Mouse (Mus musculus): ENCODE data around the gene Uba7.
A peak's percentile ranks its signal among the peaks of the same experiment; 100 is the strongest.

The Uba7 gene

DNA sequence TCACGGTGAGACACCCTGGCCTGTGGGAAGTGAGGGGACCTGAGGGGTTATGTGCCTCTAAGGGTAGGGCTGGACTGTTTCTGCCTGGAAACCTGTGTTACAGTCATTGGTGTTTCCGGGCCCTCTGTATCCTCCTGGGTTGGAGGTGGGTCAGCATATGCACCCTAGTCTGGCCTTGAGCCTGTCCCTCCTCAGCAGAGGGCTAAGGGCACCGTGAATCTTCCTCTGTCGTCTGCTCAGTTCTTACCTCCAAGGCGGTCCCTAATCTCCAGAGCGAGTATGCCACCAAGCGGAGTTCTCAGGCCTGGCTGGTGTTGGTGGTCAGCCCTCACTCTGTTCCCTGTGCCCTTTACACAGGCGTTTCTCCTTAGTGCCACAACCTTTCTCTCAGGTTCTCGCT is 12.4 kb upstream of the Uba7 start:
- DNase-seq, result no peak

DNA sequence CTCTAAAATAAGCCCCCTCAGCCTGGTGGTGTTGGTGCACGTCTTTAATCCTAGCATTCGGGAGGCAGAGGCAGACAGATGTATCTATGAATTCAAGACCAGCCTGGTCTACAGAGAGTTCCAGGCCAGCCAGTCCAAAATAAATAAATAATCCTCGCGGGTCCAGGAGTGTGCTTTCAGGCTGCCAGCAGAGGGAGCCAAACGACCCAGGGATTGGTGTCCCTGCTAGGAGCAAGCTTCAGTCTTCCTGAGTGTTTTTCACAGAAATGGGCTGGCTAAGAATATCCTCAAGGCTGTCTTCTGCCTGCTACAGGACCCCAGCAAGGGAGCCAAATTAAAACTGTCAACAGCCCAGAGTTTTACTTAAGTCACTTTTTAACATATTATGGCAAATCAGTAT is 11.6 kb upstream of the Uba7 start:
- peak; percentile 85 for DNase-seq

DNA sequence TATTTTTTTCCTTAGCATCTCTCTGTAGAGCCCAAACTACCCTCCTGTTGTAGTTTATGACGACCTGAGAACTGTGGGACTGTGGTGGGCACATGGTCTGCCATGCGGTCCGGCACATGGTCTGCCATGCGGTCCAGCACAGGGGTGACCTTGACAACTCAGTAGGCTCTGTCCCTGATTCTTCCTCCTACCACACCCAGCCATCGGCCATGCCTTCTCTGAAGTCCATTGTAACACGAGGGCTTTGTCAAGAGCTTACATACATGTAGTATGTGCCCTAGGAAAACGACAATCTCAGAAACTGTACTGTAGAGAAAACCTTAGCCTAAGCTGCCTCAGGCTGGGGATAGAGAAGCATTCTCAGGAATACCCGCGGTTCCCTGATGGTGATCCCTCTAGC is 10.6 kb upstream of the Uba7 start:
- DNase-seq, result no peak

DNA sequence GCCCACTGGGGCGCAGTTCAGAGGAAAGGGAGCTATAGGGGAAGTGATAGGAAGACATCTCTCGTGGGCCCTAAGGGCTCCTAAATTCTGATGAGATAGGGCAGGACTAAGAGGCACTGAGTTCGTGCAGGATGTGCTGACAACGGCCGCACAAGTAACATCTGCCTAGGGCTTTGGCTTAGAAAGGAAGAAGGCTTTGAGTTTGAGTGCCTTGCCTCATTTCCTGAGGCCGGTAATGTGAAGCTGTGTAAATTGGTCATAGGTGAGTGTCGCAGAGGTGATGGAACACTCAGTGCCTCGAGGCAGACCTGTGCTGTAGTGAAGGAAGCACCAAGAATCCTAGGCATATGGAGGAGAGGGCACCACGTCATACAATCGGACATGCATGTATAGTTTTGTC is 8.6 kb upstream of the Uba7 start:
- no peak for DNase-seq

DNA sequence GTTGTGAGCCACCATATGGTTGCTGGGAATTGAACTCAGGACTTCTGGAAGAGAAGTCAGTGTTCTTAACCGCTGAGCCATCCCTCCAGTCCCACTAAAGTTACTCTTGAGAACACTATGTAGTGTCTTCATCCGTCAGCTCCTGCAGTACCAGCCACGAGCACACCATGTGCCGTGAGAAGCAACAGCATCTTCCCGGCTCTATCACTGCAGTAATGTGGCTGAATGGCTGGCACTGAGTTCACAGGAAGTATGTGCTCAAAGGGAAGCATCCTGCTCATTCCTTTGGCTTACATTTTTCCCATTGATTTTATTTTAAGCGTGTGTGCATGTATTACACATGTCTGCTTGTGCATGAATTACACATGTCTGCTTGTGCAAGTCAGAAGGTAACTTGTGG is 7.9 kb upstream of the Uba7 start:
- no peak for DNase-seq

DNA sequence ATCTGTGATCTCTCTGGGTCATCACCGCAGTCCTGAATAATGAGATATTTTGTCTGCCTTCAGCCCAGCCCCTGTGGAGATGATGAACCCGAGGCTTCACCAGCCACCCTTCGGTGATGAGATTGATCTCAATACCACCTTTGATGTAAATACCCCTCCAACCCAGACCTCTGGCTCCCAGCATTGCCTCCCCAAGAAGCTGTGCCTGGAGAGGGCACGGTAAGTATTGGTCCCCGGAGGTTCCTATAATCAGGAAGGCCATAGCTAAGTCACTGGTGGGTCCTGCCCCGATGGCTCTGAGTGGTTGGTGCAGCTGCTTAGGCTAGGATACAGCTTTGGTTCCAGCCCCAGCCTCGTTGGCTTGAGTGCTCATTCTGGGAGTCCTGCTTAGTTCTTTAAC is 6.8 kb upstream of the Uba7 start:
- no peak for DNase-seq

DNA sequence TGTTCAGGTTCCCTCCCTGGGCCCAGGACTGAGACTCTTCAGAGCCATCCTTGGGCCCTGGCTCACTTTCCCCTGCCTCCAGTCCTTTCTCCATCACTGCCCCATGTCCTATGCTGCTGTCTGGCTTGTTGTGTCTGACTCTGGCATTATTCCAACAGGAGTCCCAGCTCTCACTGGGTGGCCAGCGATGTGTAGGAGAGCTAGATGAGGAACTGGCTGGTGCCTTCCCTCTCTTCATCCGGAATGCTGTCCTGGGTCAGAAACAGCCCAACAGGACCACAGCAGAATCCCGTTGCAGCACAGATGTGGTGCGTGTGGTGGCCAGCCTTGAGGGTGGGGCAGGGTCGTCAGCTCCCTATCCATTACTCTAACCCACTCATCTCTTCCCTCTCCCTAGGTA is 5.0 kb upstream of the Uba7 start:
- DNase-seq, result no peak

DNA sequence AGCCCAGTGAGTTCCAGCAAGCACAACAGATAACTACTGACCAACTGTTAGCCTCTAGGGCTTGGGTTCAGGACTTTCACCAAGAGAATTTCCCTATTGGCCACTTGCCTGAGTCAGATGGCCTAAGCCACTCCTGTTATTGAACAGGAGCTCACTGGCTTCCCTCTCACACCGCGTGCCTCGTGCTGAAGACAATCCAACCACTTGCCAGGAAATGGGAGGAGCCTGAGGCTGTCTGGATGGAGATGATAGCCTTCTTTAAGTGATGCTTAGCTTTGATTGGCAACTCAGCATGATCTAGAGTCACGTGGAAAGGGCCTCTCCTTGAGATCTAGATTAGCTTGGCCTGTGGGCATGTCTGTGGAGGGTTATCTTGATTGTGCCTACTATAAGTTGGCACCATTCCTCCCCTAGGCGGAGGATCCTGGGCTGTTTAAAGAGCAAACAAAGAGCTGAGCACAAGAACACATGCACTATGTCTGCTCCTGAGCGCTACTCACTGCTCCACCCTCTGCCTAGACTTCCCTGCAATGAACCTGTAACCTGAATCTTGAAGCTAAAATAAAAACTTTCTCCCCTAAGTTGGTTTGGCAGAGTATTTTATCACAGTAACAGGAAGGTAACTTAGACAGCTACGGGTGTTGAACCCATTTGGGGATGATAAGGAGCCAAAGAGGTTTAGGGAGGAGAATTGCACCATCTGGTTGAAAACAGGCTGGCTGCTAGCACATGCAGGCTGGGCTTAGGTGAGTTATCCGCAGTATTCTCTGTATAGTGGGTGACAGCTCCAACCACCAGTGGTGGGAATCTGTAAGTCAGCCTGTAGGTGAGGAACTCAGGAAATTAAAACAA is 3.4 kb upstream of the Uba7 start:
- DNase-seq, result no peak

DNA sequence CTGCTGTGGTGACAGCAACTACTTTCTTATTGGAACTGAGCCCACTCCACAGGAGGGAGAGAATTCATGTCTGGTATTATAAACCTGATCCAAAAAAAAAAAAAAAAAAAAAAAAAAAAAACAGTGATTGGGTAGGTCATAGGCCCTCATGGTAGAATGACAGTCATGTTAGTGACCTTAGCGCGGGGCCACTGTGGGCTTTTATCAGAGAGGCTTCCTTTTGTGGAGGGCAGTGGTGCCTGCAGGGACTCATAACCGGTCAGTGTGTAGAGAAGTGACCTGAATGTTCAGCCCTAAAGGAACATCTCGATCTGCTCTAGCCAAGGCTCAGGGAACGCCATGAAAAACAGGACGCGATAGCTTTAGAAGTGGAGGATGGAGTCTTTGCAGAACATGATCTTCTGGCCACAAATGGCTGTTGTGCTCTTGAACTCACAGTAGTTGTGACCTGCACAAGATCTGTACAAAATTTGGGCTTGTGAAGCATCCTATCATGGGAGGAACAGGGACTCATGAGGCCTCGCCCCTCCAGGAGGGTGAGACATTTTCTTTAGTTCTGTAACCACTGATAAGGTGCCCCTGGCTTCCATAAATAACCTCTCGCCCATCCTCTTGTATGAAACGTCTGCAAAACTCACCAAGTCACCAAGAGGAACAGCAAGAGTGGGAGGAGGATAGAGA is 674 bp upstream of the Uba7 start:
- no peak for DNase-seq

DNA sequence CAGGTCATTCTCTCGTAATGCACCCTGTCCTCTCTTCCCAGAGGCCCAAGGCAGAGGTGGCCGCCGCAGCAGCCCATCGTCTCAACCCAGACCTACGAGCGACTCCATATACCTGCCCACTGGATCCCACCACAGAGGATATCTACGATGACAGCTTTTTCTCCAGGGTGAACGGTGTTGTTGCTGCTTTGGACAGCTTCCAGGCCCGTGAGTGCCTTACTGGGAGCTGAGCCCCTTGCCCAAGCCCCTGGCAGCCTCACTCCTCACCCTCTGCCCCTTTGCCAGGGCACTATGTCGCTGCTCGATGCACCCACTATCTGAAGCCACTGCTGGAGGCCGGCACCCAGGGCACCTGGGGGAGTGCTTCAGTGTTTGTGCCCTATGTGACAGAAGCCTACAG is 3.5 kb downstream of the Uba7 start:
- DNase-seq, result no peak

DNA sequence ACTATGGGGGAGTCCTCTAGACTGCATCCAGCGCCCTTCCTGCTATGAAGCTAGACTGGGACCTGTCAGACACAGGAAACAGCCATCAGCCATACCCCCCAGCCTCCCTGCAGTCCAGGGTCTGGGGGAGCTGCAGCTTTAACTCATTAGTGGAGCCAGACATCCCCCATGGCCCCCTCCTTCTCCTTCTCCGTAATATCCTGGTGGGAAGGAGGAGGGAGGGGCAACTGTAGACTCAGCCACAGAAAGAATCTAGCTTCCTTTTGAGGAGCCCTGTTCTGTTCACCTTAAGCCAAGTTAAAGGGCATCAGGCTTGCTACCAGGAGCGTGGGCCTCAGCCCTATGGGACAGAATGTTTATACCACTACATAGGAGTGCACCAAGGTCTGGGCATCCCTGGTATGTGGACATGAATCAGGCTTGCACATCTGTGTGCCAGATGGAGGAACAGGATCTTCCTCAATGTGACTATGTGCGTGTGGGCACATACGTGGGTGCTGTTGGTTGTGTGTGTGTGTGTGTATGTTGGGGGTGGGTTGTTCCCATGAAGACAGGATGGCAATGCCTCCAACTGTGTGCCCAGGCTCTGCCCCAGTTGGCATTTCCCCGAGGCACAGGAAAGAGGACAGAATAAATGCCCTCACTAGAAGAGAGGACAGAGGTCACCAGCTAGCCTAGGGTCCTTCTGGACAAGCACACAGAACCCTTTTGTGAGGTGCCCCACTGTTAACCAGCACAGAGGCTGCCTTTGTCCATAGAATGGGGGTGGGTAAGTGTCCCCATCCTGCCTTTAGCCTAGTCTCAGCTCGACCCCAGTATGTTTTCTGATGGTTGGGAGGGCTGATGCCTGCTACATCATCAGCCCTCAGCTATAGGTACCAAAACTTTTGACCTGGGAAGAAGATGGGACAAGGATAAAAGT is 6.6 kb downstream of the Uba7 start:
- DNase-seq, result no peak

DNA sequence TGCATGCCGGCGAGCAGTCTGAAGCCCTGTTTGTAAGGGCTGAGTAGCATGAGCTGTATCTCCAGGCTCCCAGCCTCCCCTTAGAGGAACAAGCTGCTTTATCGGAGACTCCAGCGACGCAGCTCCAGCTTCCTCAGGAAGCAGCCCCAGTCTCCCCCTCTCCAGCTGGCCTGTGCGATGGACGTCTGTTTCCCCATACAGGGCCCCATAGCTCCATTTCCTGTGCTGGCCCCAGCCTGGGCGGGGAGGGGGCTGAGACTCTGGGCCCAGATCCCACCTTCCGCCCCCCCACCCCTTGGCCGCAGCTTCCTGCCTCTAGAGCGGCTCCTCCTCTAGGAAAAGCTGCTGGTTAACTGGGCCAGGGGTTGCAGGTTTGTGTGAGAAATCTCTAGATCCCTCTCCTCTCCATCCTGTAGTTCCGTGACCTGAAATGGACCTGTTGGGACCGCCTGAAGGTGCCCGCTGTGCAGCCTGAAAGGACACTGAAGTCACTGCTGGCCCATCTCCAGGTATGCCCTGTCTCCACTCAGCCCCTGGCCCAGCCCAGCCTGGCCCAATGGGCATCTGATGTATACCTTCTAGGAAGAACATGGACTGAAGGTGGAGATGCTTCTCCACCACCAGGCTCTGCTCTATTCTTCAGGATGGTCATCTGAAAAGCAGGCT is 7.5 kb downstream of the Uba7 start, which contains the start of gene Gm20661:
Gene Gm20661 (plus strand): TSS at position 378 of the 666 bp plus-strand sequence.
- DNase-seq, result peak; percentile 72

DNA sequence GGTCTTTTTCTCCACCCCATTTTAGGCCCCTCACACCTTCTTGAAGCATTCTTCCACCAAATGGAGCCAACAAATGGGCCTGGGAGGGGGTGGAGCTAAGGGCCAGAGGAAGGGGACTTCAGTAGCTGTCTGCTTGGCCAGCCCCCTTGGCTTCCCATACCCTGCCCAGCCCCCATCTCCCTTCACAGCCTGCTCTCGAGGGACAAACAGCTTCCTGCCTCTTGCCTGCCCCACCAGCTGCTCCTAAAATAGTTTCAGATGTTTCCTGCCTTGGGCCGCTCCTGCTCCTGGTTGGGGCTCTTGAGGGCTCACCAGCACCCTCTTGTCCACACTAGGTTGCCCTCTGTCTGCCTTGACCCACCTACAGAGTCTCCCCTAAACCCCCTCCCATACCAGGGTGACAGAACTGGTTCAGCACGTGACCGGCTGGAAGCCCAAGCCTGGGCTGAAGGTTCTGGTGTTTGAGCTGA is 8.2 kb downstream of the Uba7 start:
- peak; percentile 88 for DNase-seq

DNA sequence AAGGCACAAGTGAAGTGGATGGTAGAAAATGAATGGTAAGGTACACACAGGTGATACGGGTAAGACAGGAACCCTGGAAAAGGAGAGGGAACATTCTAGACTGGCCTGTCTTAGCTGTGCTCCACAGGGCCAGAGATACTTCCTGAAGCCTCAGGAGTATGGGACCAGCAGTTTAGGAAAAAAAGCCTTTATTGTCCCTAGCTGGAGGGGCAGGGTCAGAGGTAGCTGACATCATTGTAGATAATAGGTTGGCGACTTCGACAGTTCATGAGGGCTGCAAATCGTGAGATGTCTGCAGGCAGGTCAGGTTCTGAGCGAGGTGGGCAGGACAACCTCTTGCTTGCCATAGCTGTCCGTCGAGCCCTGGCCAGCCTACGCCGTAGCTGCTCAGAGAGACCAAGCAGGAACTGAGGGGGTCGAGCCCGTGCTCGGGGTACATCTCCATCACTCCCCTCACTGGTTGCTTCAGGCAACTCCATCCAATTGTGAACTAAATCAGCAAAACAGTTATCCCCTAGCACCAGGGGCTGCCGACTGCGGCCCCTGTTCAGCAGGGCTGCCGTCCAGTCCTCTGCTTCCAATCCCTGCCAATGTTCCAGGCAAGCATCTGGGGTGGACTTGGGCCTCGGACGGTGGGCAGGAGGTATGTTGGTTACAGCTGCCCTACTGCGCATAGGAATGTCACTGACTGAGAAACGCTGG is 8.9 kb downstream of the Uba7 start:
- no peak for DNase-seq

DNA sequence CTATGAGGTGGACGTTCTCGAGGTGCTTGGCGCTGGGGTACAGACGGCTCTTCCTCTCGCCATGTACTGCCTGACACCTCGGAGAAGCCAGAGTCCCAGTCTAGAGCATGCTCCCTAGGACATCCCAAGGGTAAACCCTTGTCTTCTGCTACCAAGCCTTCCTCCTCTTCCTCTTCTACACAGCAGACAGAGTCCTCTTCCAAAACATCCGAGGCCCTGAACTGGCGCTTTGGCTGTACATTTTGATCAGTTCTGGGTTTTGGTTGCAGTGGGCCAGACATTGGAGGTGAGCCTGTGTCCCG is 9.4 kb downstream of the Uba7 start:
- DNase-seq, result no peak

DNA sequence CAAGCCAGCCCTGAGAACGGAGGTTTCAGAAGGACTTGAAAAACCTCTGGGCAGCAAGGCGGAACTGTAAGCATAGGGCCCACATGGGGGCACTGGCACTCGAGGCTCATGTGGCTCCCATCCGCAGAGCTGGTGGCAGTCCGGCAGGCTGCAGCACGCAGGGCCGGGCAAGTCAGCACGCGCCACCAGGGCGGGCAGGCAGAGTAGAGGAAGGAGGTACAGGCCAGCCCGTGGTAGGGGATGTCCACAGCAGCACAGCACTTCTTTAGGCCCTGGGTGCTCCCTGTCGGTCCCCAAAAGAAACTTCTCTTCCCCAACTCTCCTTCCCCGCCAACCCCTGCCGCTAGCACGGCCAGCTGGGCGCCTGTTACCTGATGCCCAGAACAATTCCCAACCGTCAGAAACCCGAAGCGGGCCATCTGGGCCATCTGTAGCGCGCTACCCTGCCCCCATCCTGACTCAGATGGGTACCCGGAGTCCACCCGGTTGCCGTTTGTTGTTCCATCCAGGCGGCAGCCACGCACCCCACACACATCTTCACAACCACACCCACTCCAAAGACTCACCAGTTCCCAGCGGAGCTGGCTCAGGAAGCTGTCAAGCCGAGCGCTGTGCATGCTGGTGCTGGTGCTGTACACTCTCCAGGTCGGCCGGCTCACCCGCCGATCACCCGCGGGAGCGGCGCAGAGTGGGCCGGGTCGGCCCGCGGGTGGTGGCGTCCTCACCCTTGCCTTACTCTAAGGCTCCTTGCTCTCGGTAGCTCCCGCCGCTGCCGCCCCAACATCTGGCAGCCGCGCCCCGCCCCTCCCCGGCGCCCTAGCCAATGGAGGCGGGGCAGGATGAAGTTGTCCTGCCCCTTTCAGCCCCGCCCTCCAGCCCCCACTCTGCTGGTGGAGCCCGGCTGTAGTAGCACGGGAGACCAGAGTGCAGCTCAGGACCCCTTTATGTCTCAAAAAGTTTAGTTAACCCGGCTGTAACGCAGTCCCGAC is 10.1 kb downstream of the Uba7 start, which contains the start of gene Inka1:
Gene Inka1 (minus strand): TSS at position 749 of the 989 bp plus-strand sequence.
- DNase-seq, result peak; percentile 85

DNA sequence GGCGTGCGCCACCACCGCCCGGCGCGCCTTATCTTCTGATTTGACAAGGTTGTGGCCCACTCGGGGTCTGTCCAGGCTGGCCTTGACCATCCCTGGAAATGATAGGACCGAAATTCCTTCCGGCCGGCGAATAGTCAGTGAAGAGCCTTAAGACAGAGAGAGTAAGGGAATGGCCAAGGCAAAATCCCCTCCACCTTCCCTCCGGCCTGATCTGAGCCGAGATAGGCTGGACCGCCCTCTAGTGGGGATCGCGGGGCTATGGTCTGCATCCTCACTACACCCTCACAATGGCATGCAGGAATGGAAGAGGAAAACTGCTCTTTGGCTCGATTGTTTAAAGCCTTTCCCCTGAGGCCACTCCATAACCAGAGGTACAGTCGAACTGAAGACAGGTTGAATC is 11.1 kb downstream of the Uba7 start:
- peak; percentile 82 for DNase-seq

DNA sequence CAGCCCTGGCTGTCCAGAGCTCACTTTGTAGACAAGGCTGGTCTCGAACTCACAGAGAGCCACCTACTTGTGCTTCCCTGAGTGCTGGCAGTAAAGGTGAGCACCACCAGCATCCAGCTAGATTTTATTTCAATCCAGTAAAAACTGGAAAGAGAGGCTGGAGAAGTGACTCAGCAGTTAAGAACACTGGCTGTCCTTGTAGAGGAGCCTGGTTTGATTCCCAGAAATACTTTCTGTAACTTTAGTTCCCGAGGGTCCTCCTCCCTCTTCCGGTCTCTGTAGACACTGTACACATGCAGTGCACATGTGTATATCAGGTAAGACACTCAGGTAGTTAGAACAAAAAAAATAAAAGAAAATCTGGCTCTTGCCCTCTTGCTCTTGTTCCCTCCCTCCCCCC is 12.6 kb downstream of the Uba7 start:
- DNase-seq, result no peak

DNA sequence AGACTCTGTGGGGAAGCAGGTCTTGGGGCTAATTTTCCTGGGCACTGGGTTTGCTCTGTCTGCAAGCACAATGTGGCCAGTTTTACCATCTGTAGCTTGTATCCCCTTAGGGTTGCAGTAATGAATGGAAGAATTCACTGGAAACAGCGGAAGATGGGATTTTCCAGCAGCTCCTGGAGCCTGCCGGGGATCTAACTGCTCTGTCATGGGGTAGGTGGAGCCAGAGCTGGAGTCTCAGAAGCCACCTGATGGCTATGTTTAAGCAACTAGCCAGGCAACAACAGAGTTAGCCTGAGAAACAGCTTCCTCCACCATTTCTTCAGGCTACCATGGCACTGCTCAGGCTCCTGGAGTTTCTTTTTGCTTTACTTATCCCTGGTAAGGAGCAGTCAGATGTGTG is 16.9 kb downstream of the Uba7 start, which contains the start of gene Cdhr4:
Gene Cdhr4 (plus strand): TSS at position 301 of the 400 bp plus-strand sequence.
- no peak for DNase-seq

DNA sequence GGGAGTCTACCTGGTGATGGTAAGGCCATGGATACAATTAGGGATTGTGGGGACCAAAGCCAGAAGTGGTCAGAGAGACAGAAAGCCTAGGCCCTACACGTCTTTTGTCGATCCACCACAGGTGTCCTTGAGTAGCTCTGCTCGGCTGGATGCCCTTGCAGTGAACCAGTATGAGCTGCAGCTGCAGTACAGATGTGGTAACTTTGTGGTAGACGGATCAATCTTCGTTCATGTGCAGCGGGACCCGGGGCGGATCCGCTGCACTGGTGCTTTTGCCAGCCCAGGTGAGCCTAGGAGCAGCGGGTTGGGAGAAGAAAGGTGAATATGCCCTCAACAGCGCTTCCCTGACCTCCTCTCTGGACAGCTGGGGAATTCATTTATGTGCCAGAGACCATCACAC is 17.7 kb downstream of the Uba7 start:
- no peak for DNase-seq

DNA sequence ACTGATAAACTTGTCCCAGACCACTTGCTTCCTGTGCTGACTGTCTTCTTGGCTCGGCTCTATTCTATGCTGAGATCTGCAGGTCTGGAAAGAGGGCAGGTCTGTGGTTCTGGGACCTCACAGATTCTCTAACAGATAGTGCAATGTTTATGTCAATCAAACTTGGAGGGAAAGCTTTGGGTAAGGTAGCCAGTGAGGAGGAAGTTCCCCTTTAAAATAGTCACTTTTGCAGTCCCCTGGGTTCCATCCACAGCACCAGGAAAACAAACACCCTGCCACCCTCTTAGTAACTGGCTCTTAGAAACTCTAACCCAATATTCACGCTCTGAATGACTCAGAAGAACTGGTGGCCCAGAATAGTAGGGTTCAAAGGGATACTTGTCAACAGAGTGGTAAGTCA is 19.2 kb downstream of the Uba7 start:
- no peak for DNase-seq

Measured in kidney, adult 9 months (tissue).